Mouse (Mus musculus) embryo, embryonic 11 days (tissue): ENCODE data around the gene Sema4f.

ENCODE experiments used
- DNase-seq: peaks from one replicate; pipeline ENCODE4 v3.0.0-alpha.2; 2015

Sema4f gene

DNA sequence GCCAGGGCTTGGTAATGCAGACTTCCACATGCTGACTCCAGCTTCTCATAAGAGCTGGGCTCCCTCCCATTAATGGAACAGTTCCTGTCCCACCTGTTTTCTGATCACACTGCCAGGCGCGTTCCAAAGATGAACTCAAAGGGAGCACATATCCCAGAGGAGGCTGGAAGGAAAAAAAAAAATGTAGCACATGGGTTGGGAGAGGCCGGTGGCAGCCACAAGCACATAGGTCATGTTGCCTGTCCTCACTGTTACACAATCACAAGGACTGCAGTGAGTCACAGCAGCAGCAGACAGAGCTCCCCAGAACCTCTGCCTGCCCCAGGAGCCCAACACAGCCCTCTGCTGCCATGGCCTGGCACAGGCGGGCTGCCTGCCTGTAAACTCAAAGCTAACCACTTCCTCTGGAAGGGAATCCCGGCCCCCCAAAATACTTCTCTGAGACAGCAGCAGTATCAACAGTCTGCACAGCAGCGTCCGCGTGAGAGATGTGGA lies 76.1 kb downstream of the Sema4f start:
- DNase-seq = no peak

DNA sequence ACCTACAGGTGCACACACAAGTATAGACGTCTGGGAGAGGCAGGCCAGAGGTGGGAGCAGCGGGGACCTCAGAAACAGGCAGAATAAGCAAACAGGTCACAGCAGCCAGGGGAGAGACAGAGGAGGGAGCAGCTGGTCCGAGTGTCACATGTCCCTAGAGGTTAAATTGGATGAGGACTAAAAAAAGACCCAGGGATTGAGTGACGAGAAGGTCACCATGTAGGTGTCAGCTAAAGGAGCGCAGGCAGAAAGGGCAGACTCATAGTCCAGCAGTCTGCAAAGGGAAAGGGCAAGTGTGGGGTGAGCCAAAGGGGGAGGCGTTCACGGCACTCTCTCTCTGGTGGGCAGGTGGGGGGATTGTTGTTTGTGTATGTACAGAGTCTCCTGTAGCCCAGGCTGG lies 77.1 kb downstream of the Sema4f start:
- DNase-seq = peak; percentile 14

DNA sequence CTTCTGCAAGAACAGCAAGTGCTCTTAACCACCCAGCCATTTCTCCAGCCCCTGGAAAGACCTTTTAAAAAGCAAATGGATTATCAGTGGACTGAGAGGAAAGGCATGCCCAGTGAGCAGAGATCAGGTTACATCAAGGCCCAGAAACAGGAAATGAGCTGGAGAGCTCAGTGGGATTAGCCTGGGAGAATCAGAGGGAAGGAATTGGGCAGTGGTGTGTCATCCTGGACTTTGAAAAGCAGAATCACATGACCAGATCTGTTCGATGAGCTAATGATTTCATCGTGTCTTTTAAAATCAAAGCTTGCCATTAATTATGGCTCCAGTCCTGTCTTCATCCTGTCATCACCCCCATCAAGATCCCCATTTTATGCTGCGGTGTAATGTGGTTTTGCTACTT lies 77.5 kb downstream of the Sema4f start:
- peak; percentile 51 for DNase-seq
